Mouse (Mus musculus): ENCODE measurements around the gene Gm28051. TPM values are rescaled to one million over a fixed set of nuclear protein-coding genes. Genes with fewer than 3 reads are reported as not detected.

The Gm28051 gene
- polyA plus RNA-seq, 1 experiment from 2014 or later, result not detected

DNA sequence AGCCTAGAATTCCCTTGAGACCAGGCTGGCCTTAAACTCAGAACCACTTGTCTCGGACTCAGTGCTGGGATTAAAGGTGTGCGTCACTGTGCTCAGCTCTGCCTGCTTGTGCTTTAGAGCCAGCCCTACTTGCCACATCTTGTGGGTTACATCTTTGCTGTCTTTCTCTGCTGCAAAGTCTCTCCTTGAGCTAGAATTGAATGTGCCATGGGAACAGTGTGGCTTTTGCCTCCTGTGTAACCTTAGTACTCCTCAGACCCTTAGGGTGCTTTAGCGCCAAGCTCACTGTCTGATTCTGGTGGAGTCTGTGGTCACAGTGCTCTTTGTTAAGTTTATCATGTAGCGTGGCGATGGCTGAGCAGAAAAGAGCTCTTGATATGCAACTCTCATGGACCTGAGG is 15.1 kb upstream of the Gm28051 start:
- H3K9me3 ChIP-seq (replicated peaks; ENCODE audit: control insufficient read depth, low read length), result no peaks in the 10 kb centered on the region
- H3K27ac ChIP-seq (ENCODE audit: low read length), result no peak overlapping the region
- no peak overlapping the region for H3K4me3 ChIP-seq (ENCODE audit: low read depth, low read length)
- no peaks in the 10 kb centered on the region for H3K4me1 ChIP-seq (ENCODE audit: control insufficient read depth, low read depth, low read length)
- H3K4me2 ChIP-seq (ENCODE audit: low read depth, low read length), result no peak overlapping the region
- ATAC-seq (ENCODE audit: low read depth), result no peak
- no peaks in the 10 kb centered on the region for H3K27me3 ChIP-seq (ENCODE audit: control insufficient read depth, insufficient read depth, low read depth, low read length)
- WGBS (ENCODE audit: insufficient replicate concordance), result 92% methylated on average over 5 of the region's 5 CpGs
- no peak overlapping the region for H3K9ac ChIP-seq (ENCODE audit: low read depth, low read length)
- H3K36me3 ChIP-seq (ENCODE audit: control insufficient read depth, insufficient read depth), result peaks cover 73% of the 10 kb centered on the region

DNA sequence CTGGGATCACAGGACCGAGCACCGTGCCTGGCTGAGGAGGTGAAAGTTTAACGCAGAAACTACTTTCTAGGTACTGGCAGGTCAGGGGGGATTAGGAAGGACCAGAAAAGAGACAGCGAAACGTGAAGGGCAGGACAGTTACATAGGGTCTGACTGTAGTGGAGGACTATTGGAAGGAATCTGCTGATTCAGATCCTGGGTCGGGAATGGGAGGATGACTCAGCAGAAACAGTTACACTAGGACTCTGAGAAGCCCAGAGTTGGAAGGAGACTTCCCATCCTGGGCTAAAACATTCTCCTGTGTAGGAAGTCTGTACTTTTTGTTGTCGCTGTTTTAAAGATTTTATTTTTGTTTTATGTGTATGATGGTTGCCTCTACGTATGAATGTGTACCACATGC is 14.0 kb upstream of the Gm28051 start:
- Histone ChIP-seq H3K27me3 (ENCODE audit: control insufficient read depth, insufficient read depth, low read depth, low read length) (no peaks in the 10 kb centered on the region), H3K9me3 (replicated peaks; ENCODE audit: control insufficient read depth, low read length) (no peaks in the 10 kb centered on the region), H3K4me3 (ENCODE audit: low read depth, low read length) (no peak overlapping the region), H3K9ac (ENCODE audit: low read depth, low read length) (no peak overlapping the region), H3K4me2 (ENCODE audit: low read depth, low read length) (no peak overlapping the region), H3K36me3 (ENCODE audit: control insufficient read depth, insufficient read depth) (peaks cover 73% of the 10 kb centered on the region), H3K4me1 (ENCODE audit: control insufficient read depth, low read depth, low read length) (no peaks in the 10 kb centered on the region), H3K27ac (ENCODE audit: low read length) (no peak overlapping the region)
- ATAC-seq (ENCODE audit: low read depth), result no peak
- 88% methylated on average over 8 of the region's 8 CpGs for WGBS (ENCODE audit: insufficient replicate concordance)

DNA sequence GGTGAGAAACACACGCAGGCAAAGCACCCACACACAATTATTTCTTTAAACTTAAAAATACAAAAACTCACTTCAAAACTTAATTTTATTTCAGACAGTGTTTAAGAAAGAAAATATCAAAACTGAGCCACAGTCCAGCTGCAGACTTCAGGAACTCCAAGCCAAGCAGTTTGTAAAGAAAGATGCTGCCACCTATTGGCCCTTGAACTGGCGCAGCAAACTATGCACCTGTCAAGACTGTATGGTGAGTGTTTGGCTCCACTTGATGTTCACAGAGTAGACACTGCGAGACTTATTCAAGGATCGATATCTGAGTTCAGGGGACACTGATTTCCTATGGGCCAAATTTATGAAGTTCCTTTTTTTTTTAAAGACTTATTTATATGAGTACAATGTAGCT is 11.4 kb upstream of the Gm28051 start:
- 80% methylated on average over 4 of the region's 4 CpGs for WGBS (ENCODE audit: insufficient replicate concordance)
- no peaks in the 10 kb centered on the region for H3K4me1 ChIP-seq (ENCODE audit: control insufficient read depth, low read depth, low read length)
- H3K4me3 ChIP-seq (ENCODE audit: low read depth, low read length), result no peak overlapping the region
- no peaks in the 10 kb centered on the region for H3K9me3 ChIP-seq (replicated peaks; ENCODE audit: control insufficient read depth, low read length)
- no peak overlapping the region for H3K9ac ChIP-seq (ENCODE audit: low read depth, low read length)
- H3K27ac ChIP-seq (ENCODE audit: low read length), result no peak overlapping the region
- H3K36me3 ChIP-seq (ENCODE audit: control insufficient read depth, insufficient read depth), result peaks cover 64% of the 10 kb centered on the region
- H3K4me2 ChIP-seq (ENCODE audit: low read depth, low read length), result no peak overlapping the region
- no peaks in the 10 kb centered on the region for H3K27me3 ChIP-seq (ENCODE audit: control insufficient read depth, insufficient read depth, low read depth, low read length)
- no peak for ATAC-seq (ENCODE audit: low read depth)

DNA sequence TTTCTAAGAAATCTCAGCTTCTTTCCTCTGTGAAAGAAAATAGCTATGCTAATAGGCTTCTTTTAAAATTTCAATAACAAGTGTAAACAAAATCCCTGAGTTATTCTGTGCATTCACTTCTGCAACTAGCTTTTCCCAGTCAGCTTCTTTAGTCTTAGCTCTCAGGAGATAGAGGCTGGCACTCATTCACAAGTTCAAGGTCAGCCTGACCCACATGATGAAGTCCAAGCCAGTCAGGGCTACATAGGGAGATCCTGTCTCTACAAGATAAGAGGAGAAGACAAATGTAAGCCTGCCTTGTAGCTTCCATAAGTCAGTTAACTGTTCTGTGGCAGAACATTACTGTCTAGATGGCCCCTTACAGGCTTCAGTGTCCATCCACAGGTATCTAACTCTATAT is 6.1 kb upstream of the Gm28051 start:
- Histone ChIP-seq H3K9me3 (replicated peaks; ENCODE audit: control insufficient read depth, low read length) (no peaks in the 10 kb centered on the region), H3K27me3 (ENCODE audit: control insufficient read depth, insufficient read depth, low read depth, low read length) (no peaks in the 10 kb centered on the region), H3K4me2 (ENCODE audit: low read depth, low read length) (no peak overlapping the region), H3K4me1 (ENCODE audit: control insufficient read depth, low read depth, low read length) (peaks cover 12% of the 10 kb centered on the region), H3K36me3 (ENCODE audit: control insufficient read depth, insufficient read depth) (peaks cover 25% of the 10 kb centered on the region), H3K4me3 (ENCODE audit: low read depth, low read length) (no peak overlapping the region), H3K9ac (ENCODE audit: low read depth, low read length) (no peak overlapping the region), H3K27ac (ENCODE audit: low read length) (no peak overlapping the region)
- no peak for ATAC-seq (ENCODE audit: low read depth)

DNA sequence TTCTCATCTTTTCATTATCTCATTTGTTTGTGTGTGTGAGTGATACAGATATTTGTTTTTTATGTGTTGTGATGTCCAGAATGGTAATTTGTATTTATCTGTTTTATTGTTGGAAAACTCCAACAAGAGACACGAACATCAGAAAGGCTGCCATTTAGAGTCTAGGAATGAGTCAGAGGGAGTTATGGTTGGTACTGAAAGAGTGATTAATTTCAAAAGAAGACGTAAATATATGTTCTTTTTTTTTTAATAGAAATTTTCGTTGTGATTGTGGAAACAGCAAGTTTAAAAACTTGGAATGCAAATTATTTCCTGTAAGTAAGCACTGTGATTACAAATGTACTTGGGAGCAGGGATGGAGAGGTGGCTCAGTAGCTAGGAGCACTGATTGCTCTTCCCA is 4.1 kb upstream of the Gm28051 start:
- 79% methylated on average over 3 of the region's 3 CpGs for WGBS (ENCODE audit: insufficient replicate concordance)
- Histone ChIP-seq H3K27ac (ENCODE audit: low read length) (no peak overlapping the region), H3K4me2 (ENCODE audit: low read depth, low read length) (no peak overlapping the region), H3K9me3 (replicated peaks; ENCODE audit: control insufficient read depth, low read length) (no peaks in the 10 kb centered on the region), H3K4me1 (ENCODE audit: control insufficient read depth, low read depth, low read length) (peaks cover 17% of the 10 kb centered on the region), H3K4me3 (ENCODE audit: low read depth, low read length) (no peak overlapping the region), H3K27me3 (ENCODE audit: control insufficient read depth, insufficient read depth, low read depth, low read length) (no peaks in the 10 kb centered on the region), H3K9ac (ENCODE audit: low read depth, low read length) (no peak overlapping the region), H3K36me3 (ENCODE audit: control insufficient read depth, insufficient read depth) (peaks cover 10% of the 10 kb centered on the region)
- no peak for ATAC-seq (ENCODE audit: low read depth)

- peak overlapping the region; percentile 82 for H3K4me2 ChIP-seq (ENCODE audit: low read depth, low read length)
- H3K36me3 ChIP-seq (ENCODE audit: control insufficient read depth, insufficient read depth), result no peaks in the 10 kb centered on the region; the same call in 1 of the 2 replicates
- H3K4me1 ChIP-seq (ENCODE audit: control insufficient read depth, low read depth, low read length), result peaks cover 24% of the 10 kb centered on the region
- H3K9me3 ChIP-seq (replicated peaks; ENCODE audit: control insufficient read depth, low read length), result no peaks in the 10 kb centered on the region
- H3K27ac ChIP-seq (ENCODE audit: low read length), result 0 out of 2 replicates have a peak overlapping the region, but pooled peaks have one; percentile 81
- peak overlapping the region; percentile 89 for H3K9ac ChIP-seq (ENCODE audit: low read depth, low read length)
- 13% methylated on average over 5 of the region's 5 CpGs for WGBS (ENCODE audit: insufficient replicate concordance)
- H3K4me3 ChIP-seq (ENCODE audit: low read depth, low read length), result peak overlapping the region; percentile 94
- H3K27me3 ChIP-seq (ENCODE audit: control insufficient read depth, insufficient read depth, low read depth, low read length), result no peaks in the 10 kb centered on the region
- no peak for ATAC-seq (ENCODE audit: low read depth)
Measured at GRCm38 (mm10) chr12:102758936-102759335, 1.4 kb upstream of the Gm28051 start.

GRCm38 (mm10) chr12:102758403-102758756 is 815 bp upstream of the Gm28051 start, which contains the start of gene Gm20604:
Gene Gm20604, minus strand, starts transcription at chr12:102758672.
- Histone ChIP-seq H3K36me3 (ENCODE audit: control insufficient read depth, insufficient read depth) (no peaks in the 10 kb centered on the region; the same call in 1 of the 2 replicates), H3K9ac (ENCODE audit: low read depth, low read length) (peak within 1 kb of the TSS; percentile 89), H3K9me3 (replicated peaks; ENCODE audit: control insufficient read depth, low read length) (no peaks in the 10 kb centered on the region), H3K27me3 (ENCODE audit: control insufficient read depth, insufficient read depth, low read depth, low read length) (no peaks in the 10 kb centered on the region), H3K4me2 (ENCODE audit: low read depth, low read length) (peak within 1 kb of the TSS; percentile 82), H3K27ac (ENCODE audit: low read length) (peak within 1 kb of the TSS; percentile 85), H3K4me3 (ENCODE audit: low read depth, low read length) (peak within 1 kb of the TSS; percentile 94), H3K4me1 (ENCODE audit: control insufficient read depth, low read depth, low read length) (peaks cover 24% of the 10 kb centered on the region)
- WGBS (ENCODE audit: insufficient replicate concordance), result under 1% methylated on average over 10 of the region's 10 CpGs
- ATAC-seq (ENCODE audit: low read depth), result no peak

DNA sequence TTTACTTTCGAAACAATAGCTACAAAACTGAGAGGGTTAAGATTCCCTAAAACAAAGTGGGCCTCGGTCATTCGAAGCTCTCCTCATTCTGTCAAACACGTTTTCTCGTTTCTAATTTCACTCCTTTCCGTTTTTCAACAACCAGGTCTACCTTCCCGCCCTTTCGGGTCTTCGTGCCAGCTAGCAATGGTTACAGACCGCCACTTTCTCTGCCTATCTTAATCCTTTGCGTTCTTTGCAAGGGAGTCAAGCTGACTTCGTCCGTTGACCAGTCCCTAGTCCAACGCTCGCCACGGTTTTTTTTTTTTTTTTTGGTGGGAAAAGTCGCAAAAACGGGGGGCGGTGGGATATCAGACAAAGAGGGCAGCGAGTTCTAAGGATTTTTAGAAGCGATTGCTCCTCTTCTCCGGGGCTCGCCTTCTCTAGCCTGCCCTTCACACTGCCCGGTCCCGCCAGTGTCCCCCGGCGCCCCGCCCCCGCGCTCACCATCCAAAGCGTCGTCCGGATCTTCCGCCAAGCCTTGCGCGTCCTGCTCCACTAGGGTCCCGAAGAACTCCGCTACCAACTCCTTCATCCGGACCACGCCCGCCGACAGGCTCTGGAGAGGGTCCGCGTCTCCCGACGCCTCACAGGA is 393 bp downstream of the Gm28051 start:
- H3K9me3 ChIP-seq (replicated peaks; ENCODE audit: control insufficient read depth, low read length), result no peaks in the 10 kb centered on the region
- no peaks in the 10 kb centered on the region for H3K27me3 ChIP-seq (ENCODE audit: control insufficient read depth, insufficient read depth, low read depth, low read length)
- ATAC-seq (ENCODE audit: low read depth), result peak; percentile 75
- peak overlapping the region; percentile 94 for H3K4me3 ChIP-seq (ENCODE audit: low read depth, low read length)
- WGBS (ENCODE audit: insufficient replicate concordance), result 1% methylated on average over 46 of the region's 46 CpGs
- peaks cover 24% of the 10 kb centered on the region for H3K4me1 ChIP-seq (ENCODE audit: control insufficient read depth, low read depth, low read length)
- H3K36me3 ChIP-seq (ENCODE audit: control insufficient read depth, insufficient read depth), result no peaks in the 10 kb centered on the region; the same call in 1 of the 2 replicates
- peak overlapping the region; percentile 85 for H3K27ac ChIP-seq (ENCODE audit: low read length)
- H3K4me2 ChIP-seq (ENCODE audit: low read depth, low read length), result peak overlapping the region; percentile 82
- H3K9ac ChIP-seq (ENCODE audit: low read depth, low read length), result peak overlapping the region; percentile 82

DNA sequence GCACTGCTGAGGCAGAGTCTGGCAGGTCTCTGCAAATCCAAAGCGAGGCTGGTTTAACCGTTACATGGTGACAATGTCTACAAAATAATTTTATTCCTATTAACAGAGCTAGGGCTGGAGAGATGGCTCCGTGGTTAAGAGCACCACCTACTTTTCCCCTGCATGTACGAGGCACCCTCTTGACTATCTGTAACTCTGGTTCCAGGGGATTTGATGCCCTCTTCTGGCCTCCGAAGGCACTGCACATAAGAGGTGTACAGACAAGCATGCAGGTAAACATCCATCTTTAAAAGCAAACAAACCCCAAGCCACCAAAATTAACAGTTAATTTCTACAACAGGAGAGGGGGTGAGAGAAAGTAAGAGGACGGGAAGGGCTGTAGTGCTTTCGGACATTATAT is 1.3 kb downstream of the Gm28051 start:
- Histone ChIP-seq H3K9me3 (replicated peaks; ENCODE audit: control insufficient read depth, low read length) (no peaks in the 10 kb centered on the region), H3K36me3 (ENCODE audit: control insufficient read depth, insufficient read depth) (no peaks in the 10 kb centered on the region; the same call in 1 of the 2 replicates), H3K4me3 (ENCODE audit: low read depth, low read length) (peak overlapping the region; percentile 94), H3K27ac (ENCODE audit: low read length) (no peak overlapping the region; the same call in 1 of the 2 replicates), H3K4me2 (ENCODE audit: low read depth, low read length) (peak overlapping the region; percentile 82), H3K27me3 (ENCODE audit: control insufficient read depth, insufficient read depth, low read depth, low read length) (no peaks in the 10 kb centered on the region), H3K4me1 (ENCODE audit: control insufficient read depth, low read depth, low read length) (peaks cover 24% of the 10 kb centered on the region), H3K9ac (ENCODE audit: low read depth, low read length) (peak overlapping the region; percentile 82; the same call in 1 of the 2 replicates)
- 67% methylated on average over 7 of the region's 7 CpGs for WGBS (ENCODE audit: insufficient replicate concordance)
- no peak for ATAC-seq (ENCODE audit: low read depth)

All from liver, embryonic 16.5 days (tissue).